Mouse (Mus musculus) embryonic facial prominence, embryonic 11.5 days (tissue): ENCODE results near the gene Mex3d. TPM values are rescaled to one million over a fixed set of nuclear protein-coding genes. Genes with fewer than 3 reads are reported as not detected.

Experiments
- ATAC-seq: fragments of 200-750 bp; cut with Nextera tagmentation; replicated peaks from 2 replicates; pipeline ENCODE4 v1.8.0; 2017; ENCODE audit warnings: low read depth; ENCODE audit not compliant: insufficient number of reproducible peaks, low FRiP score, low TSS enrichment
- DNase-seq: peaks from one replicate; pipeline ENCODE4 v3.0.0-alpha.2; 2015; ENCODE audit warnings: low spot score
- H3K27ac ChIP-seq: fragments of 300-500 bp; sonication (generic); replicated peaks from 2 replicates; pipeline ENCODE4 v1.5.1; 2014; ENCODE audit warnings: mild to moderate bottlenecking, low read depth, low read length, control low read depth
- H3K27me3 ChIP-seq: fragments of 300-500 bp; sonication (generic); 2 replicates; pipeline ENCODE4 v1.6.1; 2014; ENCODE audit warnings: mild to moderate bottlenecking, low read length, moderate library complexity, mixed read lengths; ENCODE audit not compliant: control insufficient read depth, insufficient read depth
- H3K36me3 ChIP-seq: fragments of 300-500 bp; sonication (generic); replicated peaks from 2 replicates; pipeline ENCODE4 v1.6.1; 2014; ENCODE audit warnings: low read depth, mild to moderate bottlenecking, low read length, moderate library complexity, mixed read lengths; ENCODE audit not compliant: control insufficient read depth, insufficient read depth
- H3K4me1 ChIP-seq: fragments of 300-500 bp; sonication (generic); 2 replicates; pipeline ENCODE4 v1.6.1; 2014; ENCODE audit warnings: low read length, mixed read lengths; ENCODE audit not compliant: control insufficient read depth, insufficient read depth
- H3K4me2 ChIP-seq: fragments of 300-500 bp; sonication (generic); 2 replicates; pipeline ENCODE4 v1.6.1; 2014; ENCODE audit warnings: low read depth, mild to moderate bottlenecking, control low read depth, low read length, moderate library complexity
- H3K4me3 ChIP-seq: fragments of 300-500 bp; sonication (generic); 2 replicates; pipeline ENCODE4 v1.5.1; 2014; ENCODE audit warnings: low read depth, low read length, control low read depth
- H3K9ac ChIP-seq: fragments of 300-500 bp; sonication (generic); replicated peaks from 2 replicates; pipeline ENCODE4 v1.6.1; 2014; ENCODE audit warnings: mild to moderate bottlenecking, control low read depth, low read length
- H3K9me3 ChIP-seq: fragments of 300-500 bp; sonication (generic); replicated peaks from 2 replicates; pipeline ENCODE4 v1.6.1; 2016; ENCODE audit warnings: mild to moderate bottlenecking, low read length, inconsistent platforms, mixed read lengths; ENCODE audit not compliant: control insufficient read depth
- WGBS: fragments of 180-500 bp; shearing (Covaris S2); extraction: QIAGEN DNeasy Blood & Tissue Kit; methylation state at CpG from one replicate; pipeline ENCODE4 v1.1.7; 2014; 5-methylcytosine and 5-hydroxymethylcytosine counted together
- polyA plus RNA-seq: library from polyadenylated mRNA; unstranded; fragments of >200 nt; fragmentation: Nextera tagmentation; extraction: Ambion mirVana; gene quantifications from 2 replicates; pipeline ENCODE4 v1.2.1, GENCODE M21; 2014

Mex3d gene
- polyA plus RNA-seq, 1 experiment from 2014 or later, result 10.3 TPM

GRCm38 (mm10) chr10:80383431-80383830, 4.0 kb downstream of the Mex3d start:
- DNase-seq, result no peak
- no peak overlapping the region for H3K27ac ChIP-seq
- H3K4me3 ChIP-seq, result no peak overlapping the region
- WGBS, result 73% methylated on average over 4 of the region's 4 CpGs
- no peaks in the 10 kb centered on the region for H3K9me3 ChIP-seq
- no peak for ATAC-seq
- no peak overlapping the region for H3K9ac ChIP-seq
- H3K4me2 ChIP-seq, result peak overlapping the region; percentile 4; the same call in 1 of the 2 replicates
- peaks cover 15% of the 10 kb centered on the region for H3K4me1 ChIP-seq
- H3K36me3 ChIP-seq, result peaks cover 22% of the 10 kb centered on the region
- no peaks in the 10 kb centered on the region for H3K27me3 ChIP-seq

GRCm38 (mm10) chr10:80382641-80383365, 4.7 kb downstream of the Mex3d start:
- Histone ChIP-seq H3K36me3 (peaks cover 22% of the 10 kb centered on the region), H3K4me1 (peaks cover 11% of the 10 kb centered on the region; the same call in 1 of the 2 replicates), H3K27me3 (no peaks in the 10 kb centered on the region), H3K9me3 (no peaks in the 10 kb centered on the region), H3K9ac (no peak overlapping the region), H3K4me3 (no peak overlapping the region), H3K27ac (no peak overlapping the region), H3K4me2 (no peak overlapping the region)
- DNase-seq, result no peak
- ATAC-seq, result no peak
- 89% methylated on average over 7 of the region's 7 CpGs for WGBS

- ATAC-seq, result no peak
- no peak overlapping the region for H3K4me3 ChIP-seq
- H3K9me3 ChIP-seq, result no peaks in the 10 kb centered on the region
- H3K27me3 ChIP-seq, result no peaks in the 10 kb centered on the region
- no peak for DNase-seq
- no peaks in the 10 kb centered on the region for H3K4me1 ChIP-seq
- 51% methylated on average over 10 of the region's 10 CpGs for WGBS
- H3K9ac ChIP-seq, result no peak overlapping the region
- H3K27ac ChIP-seq, result no peak overlapping the region
- no peak overlapping the region for H3K4me2 ChIP-seq
- peaks cover 14% of the 10 kb centered on the region for H3K36me3 ChIP-seq
Measured at GRCm38 (mm10) chr10:80377716-80378115, 9.7 kb downstream of the Mex3d start.

- Histone ChIP-seq H3K27ac (no peak overlapping the region), H3K4me1 (no peaks in the 10 kb centered on the region), H3K9ac (no peak overlapping the region), H3K4me3 (no peak overlapping the region), H3K9me3 (no peaks in the 10 kb centered on the region), H3K36me3 (peaks cover 6% of the 10 kb centered on the region), H3K27me3 (no peaks in the 10 kb centered on the region), H3K4me2 (no peak overlapping the region)
- DNase-seq (peak; percentile 96), ATAC-seq (no peak)
- WGBS, result 3% methylated on average over 7 of the region's 7 CpGs
Measured at GRCm38 (mm10) chr10:80376160-80376559, 11.3 kb downstream of the Mex3d start.

- Histone ChIP-seq H3K36me3 (no peaks in the 10 kb centered on the region), H3K27ac (no peak overlapping the region), H3K27me3 (no peaks in the 10 kb centered on the region), H3K9ac (no peak overlapping the region), H3K4me1 (no peaks in the 10 kb centered on the region), H3K4me3 (no peak overlapping the region), H3K9me3 (no peaks in the 10 kb centered on the region), H3K4me2 (no peak overlapping the region)
- no peak for ATAC-seq
- WGBS, result 14% methylated on average over 6 of the region's 6 CpGs
- peak; percentile 80 for DNase-seq
Measured at GRCm38 (mm10) chr10:80374063-80374462, 13.4 kb downstream of the Mex3d start.

- Histone ChIP-seq H3K4me2 (no peak overlapping the region), H3K4me3 (no peak overlapping the region), H3K36me3 (no peaks in the 10 kb centered on the region), H3K9ac (no peak overlapping the region; the same call in 1 of the 2 replicates), H3K9me3 (no peaks in the 10 kb centered on the region), H3K27ac (no peak overlapping the region), H3K27me3 (no peaks in the 10 kb centered on the region), H3K4me1 (no peaks in the 10 kb centered on the region)
- WGBS, result 79% methylated on average over 6 of the region's 6 CpGs
- ATAC-seq (no peak), DNase-seq (no peak)
Measured at GRCm38 (mm10) chr10:80372706-80373105, 14.8 kb downstream of the Mex3d start.

- Histone ChIP-seq H3K27me3 (no peaks in the 10 kb centered on the region), H3K9me3 (no peaks in the 10 kb centered on the region), H3K4me1 (no peaks in the 10 kb centered on the region), H3K36me3 (no peaks in the 10 kb centered on the region), H3K9ac (no peak overlapping the region), H3K4me3 (no peak overlapping the region), H3K4me2 (no peak overlapping the region), H3K27ac (no peak overlapping the region)
- WGBS, result 49% methylated on average over 9 of the region's 9 CpGs
- no peak for ATAC-seq
- no peak for DNase-seq
Measured at GRCm38 (mm10) chr10:80371983-80372382, 15.5 kb downstream of the Mex3d start.

- Histone ChIP-seq H3K27ac (no peak overlapping the region), H3K9me3 (no peaks in the 10 kb centered on the region), H3K4me2 (no peak overlapping the region; the same call in 1 of the 2 replicates), H3K36me3 (no peaks in the 10 kb centered on the region), H3K9ac (peak overlapping the region; percentile 10; the same call in 1 of the 2 replicates), H3K27me3 (no peaks in the 10 kb centered on the region), H3K4me3 (peak overlapping the region; percentile 22; the same call in 1 of the 2 replicates), H3K4me1 (no peaks in the 10 kb centered on the region)
- ATAC-seq (peak; percentile 81), DNase-seq (peak; percentile 87)
- 4% methylated on average over 12 of the region's 12 CpGs for WGBS
Measured at GRCm38 (mm10) chr10:80371411-80371966, 16.0 kb downstream of the Mex3d start.
